Mouse (Mus musculus): ENCODE results near the gene Abhd12.

Gene Abhd12

GRCm38 (mm10) chr2:150851251-150851650, 53.3 kb downstream of the Abhd12 start:
- DNase-seq (ENCODE audit: low read depth, low spot score): no peak

- DNase-seq (ENCODE audit: low read depth, low spot score): no peak
These were observed 57.0 kb downstream of the Abhd12 start for GRCm38 (mm10) chr2:150847436-150847995.

- DNase-seq (ENCODE audit: low read depth, low spot score): no peak
These were observed 59.7 kb downstream of the Abhd12 start for GRCm38 (mm10) chr2:150844798-150845197.

DNA sequence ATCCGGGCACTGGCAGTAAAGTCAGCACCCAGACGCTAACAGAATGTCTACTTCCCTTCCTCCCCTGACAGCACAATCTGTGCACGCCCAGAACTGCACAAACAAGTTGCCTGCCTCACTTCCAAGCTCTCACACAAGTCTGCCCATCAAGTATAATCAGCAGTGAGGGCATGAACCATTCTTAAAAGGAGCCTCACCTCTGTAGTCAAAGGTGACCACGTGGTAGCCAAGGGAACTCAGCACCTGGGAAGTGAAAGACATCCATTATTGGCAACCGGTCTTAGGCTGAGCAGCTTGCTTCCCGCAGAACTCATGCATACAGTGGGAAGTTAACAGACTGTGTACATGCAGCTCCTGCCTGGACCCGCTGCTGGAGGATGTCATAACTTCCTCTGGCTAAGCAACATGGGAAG, 62.5 kb downstream of the Abhd12 start:
- DNase-seq (ENCODE audit: low read depth, low spot score): no peak

DNA sequence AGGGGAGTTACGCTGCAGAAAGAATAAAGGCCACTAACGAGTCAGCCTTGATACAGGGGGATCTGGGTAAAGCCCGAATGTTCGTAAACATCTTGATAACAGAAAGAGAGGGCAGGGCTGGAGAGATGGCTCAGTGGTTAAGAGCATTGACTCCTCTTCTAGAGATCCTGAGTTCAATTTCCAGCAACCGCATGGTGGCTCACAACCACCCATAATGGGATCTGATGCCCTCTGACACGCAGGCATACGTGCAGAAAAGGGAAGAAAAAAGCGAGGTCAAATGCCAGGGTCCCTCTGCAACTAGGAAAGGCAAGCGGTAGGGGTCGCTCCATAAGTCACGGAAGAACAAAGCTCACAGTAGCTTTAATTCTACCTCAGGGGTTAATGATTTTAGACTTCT, 63.4 kb downstream of the Abhd12 start:
- DNase-seq (ENCODE audit: low read depth, low spot score): no peak

DNA sequence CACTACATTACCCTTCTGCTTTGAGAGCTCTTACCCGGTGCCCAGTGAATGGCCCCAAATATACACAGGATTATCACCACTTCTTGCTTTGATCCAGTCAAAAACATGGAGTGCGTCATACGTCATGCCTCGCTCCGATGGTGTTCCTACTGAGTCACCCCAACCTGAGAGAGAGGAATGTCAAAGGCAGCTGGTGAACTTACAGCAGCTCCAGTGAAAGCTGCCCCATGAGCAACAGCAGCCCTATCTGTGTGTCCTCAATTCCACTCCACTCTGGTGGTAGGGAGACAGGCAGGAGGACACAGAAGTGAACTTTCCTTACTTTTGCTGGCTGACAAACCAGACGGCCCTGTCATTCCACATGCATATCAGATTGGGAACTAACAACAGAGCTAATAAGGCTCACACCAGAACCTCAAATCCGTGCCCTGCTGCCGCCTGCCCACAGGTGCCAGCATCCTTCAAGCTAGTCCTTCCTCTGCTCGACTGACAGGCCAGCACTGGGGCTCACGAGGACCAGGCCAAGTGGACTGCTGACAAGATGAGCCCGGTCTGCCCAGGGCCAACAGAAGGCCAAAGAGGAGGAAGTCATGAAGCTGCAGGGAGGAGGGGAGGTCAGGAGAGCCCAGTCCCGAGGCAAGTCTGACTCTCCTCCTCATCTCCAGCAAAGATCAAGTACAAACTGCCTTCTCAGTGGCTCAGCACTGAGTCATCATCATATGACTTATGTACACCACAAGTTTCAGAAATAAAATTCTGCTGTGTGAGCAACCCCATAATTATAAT, 64.7 kb downstream of the Abhd12 start:
- DNase-seq (ENCODE audit: low read depth, low spot score): no peak

- DNase-seq (ENCODE audit: low read depth, low spot score): no peak
These were observed 66.8 kb downstream of the Abhd12 start for GRCm38 (mm10) chr2:150837781-150838180.

GRCm38 (mm10) chr2:150836906-150837305, 67.6 kb downstream of the Abhd12 start:
- peak; percentile 83 for DNase-seq (ENCODE audit: low read depth, low spot score)

GRCm38 (mm10) chr2:150835975-150836374, 68.6 kb downstream of the Abhd12 start:
- no peak for DNase-seq (ENCODE audit: low read depth, low spot score)

GRCm38 (mm10) chr2:150834616-150835015, 69.9 kb downstream of the Abhd12 start:
- DNase-seq (ENCODE audit: low read depth, low spot score): no peak

DNA sequence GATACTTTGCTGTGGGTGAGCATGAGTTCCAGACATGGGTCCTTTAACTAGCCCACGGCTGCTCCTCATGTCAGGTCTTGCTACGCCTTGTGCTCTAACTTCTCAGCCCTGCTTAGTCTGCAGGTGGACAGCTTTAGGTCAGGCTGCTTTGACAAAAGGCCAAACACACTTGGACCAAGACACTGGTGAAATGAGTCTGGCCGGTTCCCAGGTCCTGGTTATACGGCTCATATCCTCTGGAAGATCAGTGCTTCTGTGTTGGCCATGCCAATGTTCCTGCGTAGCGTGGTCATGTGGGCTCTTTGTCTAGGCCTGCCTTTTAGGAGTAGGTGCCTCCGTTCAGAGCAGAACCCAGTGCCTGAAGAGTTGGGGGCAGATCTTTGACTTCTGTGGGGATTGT, 72.5 kb downstream of the Abhd12 start:
- DNase-seq (ENCODE audit: low read depth, low spot score): no peak

DNA sequence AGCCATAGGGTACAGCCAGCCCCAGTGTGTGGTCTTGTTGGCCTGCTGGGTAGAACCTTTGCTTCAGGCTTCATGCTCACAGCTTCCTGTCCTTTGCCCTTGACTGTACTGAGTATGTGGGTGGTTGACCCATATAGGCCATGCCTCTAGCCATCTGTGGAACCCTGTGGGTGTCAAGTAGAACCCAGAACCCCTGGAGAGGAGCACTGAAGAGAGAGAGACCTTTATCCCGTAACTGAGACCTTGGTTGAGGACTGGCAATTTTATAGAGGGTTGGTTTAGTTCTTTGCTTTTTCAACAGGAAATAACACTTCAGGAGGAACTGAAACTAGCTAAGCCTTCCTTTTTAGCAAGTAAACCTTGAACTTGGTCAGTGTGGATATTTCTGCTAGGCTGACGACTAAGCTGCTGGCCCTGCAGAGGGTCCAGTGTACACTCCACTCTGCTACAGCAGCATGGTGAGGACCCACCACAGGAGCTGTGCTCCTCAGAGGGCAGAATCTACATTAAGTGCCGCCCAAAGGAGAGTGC, 73.6 kb downstream of the Abhd12 start:
- DNase-seq (ENCODE audit: low read depth, low spot score): no peak

DNA sequence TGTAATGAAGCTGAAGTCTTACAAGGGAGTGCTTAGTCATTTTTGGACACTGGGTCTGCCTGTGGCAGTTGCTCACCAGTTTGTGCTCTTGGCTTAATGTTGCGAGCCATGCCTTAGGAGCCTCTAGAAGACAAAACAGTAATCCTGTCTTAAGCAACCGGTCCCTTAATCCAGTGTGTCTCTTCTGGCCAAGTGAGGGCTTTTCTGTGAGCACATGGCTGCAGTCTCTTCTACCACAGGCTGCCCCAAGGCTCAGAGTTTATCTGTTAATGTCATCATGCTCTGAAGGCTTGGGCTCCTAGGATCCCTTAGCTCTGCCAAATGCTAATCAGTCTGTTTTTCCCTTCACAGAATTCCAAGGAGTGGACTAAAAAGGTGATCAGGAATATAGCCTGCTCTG, 74.5 kb downstream of the Abhd12 start:
- DNase-seq (ENCODE audit: low read depth, low spot score): no peak

DNA sequence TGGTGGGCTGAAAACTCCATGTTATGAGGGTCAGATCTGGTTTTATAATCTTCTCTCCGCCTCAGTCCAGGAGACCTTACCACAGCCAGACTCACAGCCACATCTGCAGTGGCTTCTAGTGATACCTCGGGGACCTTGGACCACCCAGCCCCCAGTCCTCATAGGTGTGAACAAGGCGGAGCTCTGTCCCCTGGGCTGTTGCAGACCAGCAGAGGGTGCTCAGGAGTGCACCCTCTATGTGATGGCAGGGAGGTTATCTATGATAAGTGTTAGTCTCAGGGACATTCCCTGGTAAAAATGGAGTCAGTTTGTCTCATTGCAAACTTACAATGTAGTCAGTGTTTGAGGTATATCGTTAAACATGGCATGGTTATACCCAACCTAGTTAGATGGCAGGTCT, 75.9 kb downstream of the Abhd12 start:
- no peak for DNase-seq (ENCODE audit: low read depth, low spot score)

- DNase-seq (ENCODE audit: low read depth, low spot score): no peak
These were observed 76.4 kb downstream of the Abhd12 start for GRCm38 (mm10) chr2:150828164-150828563.

DNA sequence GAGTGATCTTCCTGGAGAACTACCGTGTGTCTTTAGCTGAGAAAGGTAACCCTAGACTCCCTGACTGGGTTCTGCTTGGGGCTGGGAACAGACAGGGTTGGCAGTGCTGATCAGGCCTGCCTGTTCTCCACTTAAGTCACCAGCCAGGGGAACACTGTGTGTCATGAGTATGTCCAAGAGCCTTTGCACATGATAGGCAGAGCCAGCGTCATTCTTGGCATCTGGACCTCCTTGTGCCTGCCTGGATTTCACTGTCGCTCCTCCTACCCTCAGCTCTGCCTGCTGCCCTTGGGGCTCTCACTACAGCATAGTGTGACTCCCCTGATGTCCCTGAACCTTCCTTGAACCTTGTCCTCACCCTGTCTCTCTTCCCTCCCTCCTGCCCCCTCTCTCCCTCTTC, 78.1 kb downstream of the Abhd12 start:
- DNase-seq (ENCODE audit: low read depth, low spot score): no peak

- DNase-seq (ENCODE audit: low read depth, low spot score): no peak
These were observed 81.6 kb downstream of the Abhd12 start for GRCm38 (mm10) chr2:150822987-150823386.

GRCm38 (mm10) chr2:150820720-150821119, 83.8 kb downstream of the Abhd12 start:
- no peak for DNase-seq (ENCODE audit: low read depth, low spot score)

DNA sequence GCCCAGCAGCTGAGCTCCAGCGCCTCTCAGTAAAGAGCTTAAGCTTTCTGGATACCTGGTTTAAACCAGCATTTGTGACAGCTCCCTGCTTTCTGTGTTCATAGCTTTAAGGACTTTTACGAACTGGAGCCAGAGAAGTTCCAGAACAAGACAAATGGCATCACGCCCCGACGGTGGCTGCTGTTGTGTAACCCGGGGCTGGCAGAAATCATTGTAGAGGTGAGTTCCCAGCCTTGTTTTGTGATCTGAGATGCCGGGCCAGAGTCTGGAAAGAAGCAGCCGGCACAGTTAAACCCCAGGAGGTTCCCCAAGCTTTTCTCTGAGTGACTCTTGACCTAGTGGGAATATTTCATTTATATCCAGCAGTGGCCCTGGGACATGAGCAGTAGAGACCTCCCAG, 85.8 kb downstream of the Abhd12 start:
- no peak for DNase-seq (ENCODE audit: low read depth, low spot score)

- no peak for DNase-seq (ENCODE audit: low read depth, low spot score)
These were observed 87.7 kb downstream of the Abhd12 start for GRCm38 (mm10) chr2:150816676-150817402.

DNA sequence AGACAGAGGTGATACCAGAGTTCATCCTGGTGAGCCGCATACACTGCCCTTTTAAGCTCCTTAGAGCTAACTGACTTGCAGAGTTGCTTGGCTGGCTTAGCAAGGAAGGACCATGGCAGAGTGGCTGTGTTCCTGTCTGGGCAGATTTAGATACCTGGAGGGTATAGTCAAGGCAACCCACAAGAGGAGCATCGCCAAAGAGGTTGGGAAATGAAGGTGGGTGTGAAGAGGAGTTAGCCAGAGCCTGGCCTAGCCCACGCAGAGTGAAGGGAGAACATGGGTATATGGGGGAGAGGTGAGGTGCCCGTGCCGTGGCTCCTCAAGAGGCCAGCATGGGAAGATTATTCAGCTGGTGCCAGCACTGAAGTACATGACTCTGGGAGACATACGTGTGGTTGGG, 91.7 kb downstream of the Abhd12 start:
- DNase-seq (ENCODE audit: low read depth, low spot score): no peak

DNA sequence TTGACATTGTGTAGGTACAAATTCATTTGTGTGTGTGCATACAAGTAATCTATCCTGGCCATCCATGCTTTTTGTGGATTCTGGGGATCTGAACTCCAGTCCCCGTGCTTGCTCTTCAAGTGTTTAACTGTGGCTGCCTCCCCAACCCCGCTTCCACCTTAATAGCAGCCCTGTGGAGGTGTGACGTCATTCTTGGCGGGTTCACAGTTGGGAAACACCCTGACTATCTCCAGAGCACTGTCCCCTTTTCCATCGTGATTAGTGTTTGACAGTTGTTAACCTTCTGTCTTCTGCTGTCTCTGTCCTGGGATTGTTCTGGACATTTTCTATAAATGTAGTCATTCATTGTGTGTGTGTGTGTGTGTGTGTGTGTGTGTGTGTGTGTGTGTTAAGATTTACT, 93.9 kb downstream of the Abhd12 start:
- DNase-seq (ENCODE audit: low read depth, low spot score): no peak

- no peak for DNase-seq (ENCODE audit: low read depth, low spot score)
These were observed 95.7 kb downstream of the Abhd12 start for GRCm38 (mm10) chr2:150808812-150809211.

Measured in R1 (cell line).